Mouse (Mus musculus) midbrain, embryonic 11.5 days (tissue): ENCODE measurements around the gene Zfp426. TPM values are rescaled to one million over a fixed set of nuclear protein-coding genes. Genes with fewer than 3 reads are reported as not detected.

Experiments used
- ATAC-seq: fragments of 200-750 bp; cut with Nextera tagmentation; 2 replicates; pipeline ENCODE4 v1.8.0; 2017; ENCODE audit warnings: moderate TSS enrichment, moderate library complexity; ENCODE audit not compliant: low FRiP score
- DNase-seq: peaks from one replicate; pipeline ENCODE4 v3.0.0; 2015; ENCODE audit warnings: low spot score; ENCODE audit errors: missing footprints
- H3K27ac ChIP-seq: fragments of 300-500 bp; sonication (generic); 2 replicates; pipeline ENCODE4 v1.5.1; 2014; ENCODE audit warnings: low read depth, low read length
- H3K27me3 ChIP-seq: fragments of 300-500 bp; sonication (generic); 2 replicates; pipeline ENCODE4 v1.6.1; 2014; ENCODE audit warnings: mild to moderate bottlenecking, low read length, moderate library complexity, mixed read lengths; ENCODE audit not compliant: control insufficient read depth, insufficient read depth
- H3K36me3 ChIP-seq: fragments of 300-500 bp; sonication (generic); 2 replicates; pipeline ENCODE4 v1.6.1; 2014; ENCODE audit warnings: mild to moderate bottlenecking, low read length, moderate library complexity, mixed read lengths; ENCODE audit not compliant: control insufficient read depth, insufficient read depth
- H3K4me1 ChIP-seq: fragments of 300-500 bp; sonication (generic); 2 replicates; pipeline ENCODE4 v1.6.1; 2014; ENCODE audit warnings: low read length; ENCODE audit not compliant: control insufficient read depth, insufficient read depth
- H3K4me2 ChIP-seq: fragments of 300-500 bp; sonication (generic); 2 replicates; pipeline ENCODE4 v1.6.1; 2014; ENCODE audit warnings: mild to moderate bottlenecking, moderate library complexity
- H3K4me3 ChIP-seq: fragments of 300-500 bp; sonication (generic); 2 replicates; pipeline ENCODE4 v1.5.1; 2014; ENCODE audit warnings: low read depth, low read length
- H3K9ac ChIP-seq: fragments of 300-500 bp; sonication (generic); 2 replicates; pipeline ENCODE4 v1.6.1; 2014; ENCODE audit warnings: low read length
- H3K9me3 ChIP-seq: fragments of 300-500 bp; sonication (generic); 2 replicates; pipeline ENCODE4 v1.6.1; 2016; ENCODE audit warnings: low read length; ENCODE audit not compliant: control insufficient read depth
- WGBS: fragments of 180-500 bp; shearing (Covaris S2); extraction: QIAGEN DNeasy Blood & Tissue Kit; methylation state at CpG from one replicate; pipeline ENCODE4 v1.1.7; 2014; 5-methylcytosine and 5-hydroxymethylcytosine counted together
- polyA plus RNA-seq: library from polyadenylated mRNA; unstranded; fragments of >200 nt; fragmentation: Nextera tagmentation; extraction: Ambion mirVana; gene quantifications from 2 replicates; pipeline ENCODE4 v1.2.1, GENCODE M21; 2014

The Zfp426 gene
- polyA plus RNA-seq, 1 experiment from 2014 or later, result 37.3 TPM

DNA sequence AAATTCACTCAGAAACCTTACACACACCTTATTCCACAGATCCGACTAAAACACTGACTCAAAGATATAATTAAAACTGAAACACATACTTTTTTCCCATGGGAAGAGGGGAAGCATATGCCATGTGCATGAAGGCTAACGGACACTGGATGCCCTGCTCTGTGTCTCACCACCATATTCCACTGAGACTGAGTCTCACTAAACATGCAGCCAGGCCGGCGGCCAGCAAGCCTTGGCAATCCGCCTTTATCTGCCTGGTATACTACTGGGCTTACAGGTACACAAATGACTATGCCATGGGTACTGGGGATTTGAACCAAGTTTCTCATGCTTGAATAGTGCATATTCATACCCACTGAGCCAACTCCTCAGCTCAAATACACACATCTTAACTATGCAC lies 13.2 kb downstream of the Zfp426 start:
- H3K4me2 ChIP-seq, result no peak overlapping the region
- H3K36me3 ChIP-seq, result peaks cover 13% of the 10 kb centered on the region; the same call in 1 of the 2 replicates
- no peak overlapping the region for H3K27ac ChIP-seq
- no peak overlapping the region for H3K9ac ChIP-seq
- no peaks in the 10 kb centered on the region for H3K4me1 ChIP-seq
- H3K27me3 ChIP-seq, result no peaks in the 10 kb centered on the region
- no peak overlapping the region for H3K4me3 ChIP-seq
- DNase-seq (peak; percentile 69), ATAC-seq (no peak)
- WGBS, result 94% methylated on average over 5 of the region's 5 CpGs
- H3K9me3 ChIP-seq, result no peaks in the 10 kb centered on the region

DNA sequence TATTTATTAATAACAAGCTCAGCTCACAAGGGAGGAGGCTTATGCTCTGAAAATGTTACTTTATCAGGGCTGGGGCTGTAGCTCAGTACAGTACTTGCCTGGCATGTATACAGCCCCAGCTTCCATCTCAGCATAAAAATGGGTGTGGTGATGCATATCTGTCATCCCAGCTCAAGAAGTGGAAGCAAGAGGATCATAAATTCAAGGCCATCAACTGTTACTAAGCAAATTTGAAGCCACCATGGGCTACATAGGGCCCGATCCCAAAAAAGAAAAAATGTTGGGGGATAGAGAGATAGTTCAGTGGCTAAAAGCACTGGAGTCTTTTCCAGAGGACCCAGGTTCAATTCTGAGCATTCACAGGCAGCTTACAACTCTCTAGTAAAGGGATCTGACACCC lies 15.9 kb downstream of the Zfp426 start:
- DNase-seq (no peak), ATAC-seq (no peak)
- no peak overlapping the region for H3K9ac ChIP-seq
- H3K27ac ChIP-seq, result no peak overlapping the region
- no peak overlapping the region for H3K4me2 ChIP-seq
- no peaks in the 10 kb centered on the region for H3K4me1 ChIP-seq
- H3K4me3 ChIP-seq, result no peak overlapping the region
- WGBS, result 96% methylated on average over 1 of the region's 1 CpGs
- peaks cover 29% of the 10 kb centered on the region for H3K36me3 ChIP-seq
- no peaks in the 10 kb centered on the region for H3K27me3 ChIP-seq
- no peaks in the 10 kb centered on the region for H3K9me3 ChIP-seq

DNA sequence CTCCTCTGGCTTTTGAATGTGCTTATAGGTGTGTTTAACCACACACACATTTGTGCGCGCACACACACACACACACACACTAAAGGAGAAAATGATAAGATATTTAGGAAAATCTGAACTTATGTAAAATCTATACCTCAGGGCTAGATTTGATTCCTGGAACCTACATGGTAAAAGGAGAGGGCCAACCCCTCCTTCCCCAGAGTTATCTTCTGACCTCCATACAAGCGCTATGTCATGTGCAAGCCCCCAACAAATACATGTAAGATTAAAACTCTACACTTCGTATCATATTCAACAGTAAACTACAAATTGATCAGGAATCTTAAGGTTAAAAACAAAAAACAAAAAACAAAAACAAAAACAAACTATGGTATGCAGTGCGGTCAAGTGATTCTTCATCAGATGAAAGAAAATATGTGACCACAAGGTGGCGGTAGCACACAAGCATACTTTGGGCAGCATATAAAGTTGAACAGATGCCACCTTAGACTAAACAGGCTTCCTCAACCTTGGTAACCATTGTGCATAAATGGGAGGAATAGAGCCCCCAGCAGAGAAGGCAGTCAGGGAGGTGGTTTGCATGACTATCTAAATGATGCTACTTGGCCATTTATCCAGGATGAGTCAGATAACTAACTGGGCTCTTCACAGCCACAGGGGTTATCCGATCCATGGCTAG lies 25.6 kb downstream of the Zfp426 start:
- Histone ChIP-seq H3K4me1 (no peaks in the 10 kb centered on the region), H3K9me3 (peaks cover 11% of the 10 kb centered on the region), H3K4me2 (no peak overlapping the region), H3K4me3 (no peak overlapping the region), H3K27ac (no peak overlapping the region), H3K36me3 (peaks cover 26% of the 10 kb centered on the region), H3K27me3 (no peaks in the 10 kb centered on the region), H3K9ac (no peak overlapping the region)
- 56% methylated on average over 7 of the region's 7 CpGs for WGBS
- ATAC-seq (peak; percentile 75), DNase-seq (peak; percentile 96)

DNA sequence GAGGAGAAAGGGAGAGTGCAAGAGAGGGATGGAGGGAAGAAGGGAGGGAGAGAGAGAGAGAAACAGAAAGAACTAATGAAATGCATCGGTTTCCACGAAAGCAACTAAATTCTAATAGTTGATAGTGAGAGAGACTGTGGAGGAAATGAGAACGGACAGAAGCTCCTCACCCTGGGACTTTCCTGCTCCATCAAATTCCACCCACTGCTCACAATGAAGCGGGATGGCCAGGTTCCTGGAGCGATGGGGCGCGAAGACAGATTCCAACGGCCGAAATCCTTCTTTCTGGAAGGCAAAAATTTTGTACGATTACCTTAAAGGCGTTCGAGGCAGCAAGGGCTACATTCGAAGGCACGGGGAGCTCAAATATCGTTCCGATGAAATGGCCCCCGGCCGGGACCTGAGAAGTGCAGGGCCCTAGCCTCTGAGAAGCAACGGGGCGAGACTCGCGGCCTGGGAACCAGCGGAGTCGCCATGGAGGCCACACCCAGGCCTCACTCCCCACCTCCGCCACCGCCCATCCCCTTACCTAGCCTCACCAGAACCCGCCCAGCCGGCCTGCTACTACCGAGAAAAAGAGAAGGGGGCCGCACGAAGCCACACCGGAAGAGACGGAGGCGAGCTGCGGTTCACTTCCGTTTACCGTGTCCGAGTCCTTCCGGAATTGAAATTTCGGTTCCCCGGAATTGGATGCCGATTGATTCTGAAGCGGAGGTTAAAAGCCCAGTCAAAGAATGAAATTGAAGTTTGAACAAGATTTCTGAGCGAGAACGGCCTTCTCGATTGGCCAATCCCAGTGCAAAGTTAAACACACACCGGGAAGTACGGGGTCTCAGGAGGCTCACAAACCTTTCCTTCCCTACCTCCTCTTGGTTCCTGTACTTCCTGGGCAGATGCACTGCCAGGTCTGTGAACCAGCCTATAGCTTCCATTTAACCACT lies 32.9 kb downstream of the Zfp426 start, which contains the start of gene Zfp26:
Zfp26 (minus strand) TSS at position 786 of the 941 bp plus-strand sequence.
- under 1% methylated on average over 44 of the region's 48 CpGs for WGBS
- H3K36me3 ChIP-seq, result peaks cover 9% of the 10 kb centered on the region
- no peaks in the 10 kb centered on the region for H3K9me3 ChIP-seq
- peak within 1 kb of the TSS; percentile 89 for H3K4me2 ChIP-seq
- peak within 1 kb of the TSS; percentile 81 for H3K27ac ChIP-seq
- ATAC-seq (peak; percentile 93), DNase-seq (peak; percentile 98)
- peaks cover 6% of the 10 kb centered on the region for H3K4me1 ChIP-seq
- H3K4me3 ChIP-seq, result peak within 1 kb of the TSS; percentile 90
- H3K27me3 ChIP-seq, result no peaks in the 10 kb centered on the region
- H3K9ac ChIP-seq, result peak within 1 kb of the TSS; percentile 96

DNA sequence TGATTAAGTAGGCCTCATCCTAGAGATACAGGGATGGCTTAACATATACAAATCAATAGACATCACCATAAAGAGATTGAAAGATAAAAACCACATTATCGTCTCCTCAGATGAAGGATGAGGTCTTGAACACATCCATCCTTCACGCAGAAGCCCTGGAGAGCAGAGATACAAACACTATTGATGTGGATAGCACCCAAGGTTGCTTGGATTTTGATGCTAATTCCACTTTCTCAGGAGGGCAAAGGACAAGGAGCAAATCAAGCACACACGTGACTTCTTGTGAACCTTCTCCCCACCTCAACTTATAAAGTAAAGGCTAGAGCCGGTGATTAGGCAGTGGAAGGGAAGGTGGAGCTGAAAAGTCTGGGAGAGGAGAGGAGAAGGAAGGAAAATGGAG lies 38.9 kb downstream of the Zfp426 start:
- H3K27ac ChIP-seq, result no peak overlapping the region
- no peak overlapping the region for H3K4me3 ChIP-seq
- H3K9me3 ChIP-seq, result no peaks in the 10 kb centered on the region
- DNase-seq (peak; percentile 66), ATAC-seq (no peak)
- WGBS, result 90% methylated on average over 4 of the region's 4 CpGs
- no peaks in the 10 kb centered on the region for H3K27me3 ChIP-seq
- peaks cover 3% of the 10 kb centered on the region; the same call in 1 of the 2 replicates for H3K4me1 ChIP-seq
- H3K36me3 ChIP-seq, result peaks cover 17% of the 10 kb centered on the region
- H3K4me2 ChIP-seq, result no peak overlapping the region
- no peak overlapping the region for H3K9ac ChIP-seq

DNA sequence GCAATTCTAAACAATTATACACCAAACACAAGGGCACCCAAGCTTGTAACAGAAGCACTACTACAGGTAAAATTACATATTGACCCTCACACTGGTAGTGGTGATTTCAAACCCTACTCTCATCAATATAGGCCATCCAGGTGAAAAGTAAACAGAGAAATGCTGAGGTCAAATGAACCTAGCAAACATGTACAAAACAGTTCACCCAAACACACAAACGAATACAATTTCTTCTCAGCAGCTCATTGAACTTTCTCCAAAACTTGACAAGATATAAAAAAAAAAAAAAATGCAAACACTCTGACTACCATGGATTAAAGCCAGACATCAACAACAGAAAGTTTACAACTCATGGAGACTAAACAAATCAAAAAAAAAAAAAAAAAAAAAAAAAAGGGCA lies 41.1 kb downstream of the Zfp426 start:
- no peak overlapping the region for H3K4me2 ChIP-seq
- 97% methylated on average over 1 of the region's 1 CpGs for WGBS
- H3K4me3 ChIP-seq, result no peak overlapping the region
- H3K27me3 ChIP-seq, result no peaks in the 10 kb centered on the region
- ATAC-seq, result no peak
- DNase-seq, result peak; percentile 54
- H3K9ac ChIP-seq, result no peak overlapping the region
- no peaks in the 10 kb centered on the region for H3K9me3 ChIP-seq
- H3K27ac ChIP-seq, result no peak overlapping the region
- peaks cover 14% of the 10 kb centered on the region for H3K36me3 ChIP-seq
- H3K4me1 ChIP-seq, result no peaks in the 10 kb centered on the region

DNA sequence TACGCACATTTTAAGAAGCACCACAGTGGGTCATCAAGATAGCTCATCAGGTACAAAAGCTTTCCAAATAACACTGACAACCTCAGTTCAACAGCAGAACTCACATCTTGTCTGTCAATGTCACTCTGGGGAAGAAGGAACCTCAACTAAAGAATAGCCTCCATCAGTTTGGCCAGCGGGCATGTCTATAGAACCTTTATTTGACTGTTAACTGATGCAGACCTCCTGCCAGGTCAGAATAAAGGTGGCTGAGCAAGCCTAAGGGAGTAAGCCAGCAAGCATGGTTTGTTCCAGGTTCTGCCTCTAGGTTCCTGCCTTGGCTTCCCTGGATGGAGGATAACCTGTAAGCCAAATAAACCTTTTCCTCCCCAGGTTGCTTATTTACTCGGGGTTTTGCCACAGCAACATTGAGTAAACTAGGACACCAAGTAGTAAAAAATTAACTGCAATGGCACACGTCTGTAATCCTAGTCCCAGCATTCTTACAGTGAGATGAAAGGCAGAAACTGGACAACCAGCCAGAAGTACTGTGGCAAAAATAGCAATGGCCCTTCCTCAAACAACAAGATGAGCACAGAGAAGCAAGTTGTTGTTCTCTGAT lies 49.3 kb downstream of the Zfp426 start:
- no peak overlapping the region for H3K27ac ChIP-seq
- H3K9me3 ChIP-seq, result no peaks in the 10 kb centered on the region; the same call in 1 of the 2 replicates
- no peaks in the 10 kb centered on the region for H3K27me3 ChIP-seq
- H3K4me2 ChIP-seq, result no peak overlapping the region
- DNase-seq (peak; percentile 60), ATAC-seq (no peak)
- no peaks in the 10 kb centered on the region for H3K4me1 ChIP-seq
- H3K9ac ChIP-seq, result no peak overlapping the region
- H3K4me3 ChIP-seq, result no peak overlapping the region
- H3K36me3 ChIP-seq, result peaks cover 34% of the 10 kb centered on the region
- WGBS, result 96% methylated on average over 4 of the region's 4 CpGs

DNA sequence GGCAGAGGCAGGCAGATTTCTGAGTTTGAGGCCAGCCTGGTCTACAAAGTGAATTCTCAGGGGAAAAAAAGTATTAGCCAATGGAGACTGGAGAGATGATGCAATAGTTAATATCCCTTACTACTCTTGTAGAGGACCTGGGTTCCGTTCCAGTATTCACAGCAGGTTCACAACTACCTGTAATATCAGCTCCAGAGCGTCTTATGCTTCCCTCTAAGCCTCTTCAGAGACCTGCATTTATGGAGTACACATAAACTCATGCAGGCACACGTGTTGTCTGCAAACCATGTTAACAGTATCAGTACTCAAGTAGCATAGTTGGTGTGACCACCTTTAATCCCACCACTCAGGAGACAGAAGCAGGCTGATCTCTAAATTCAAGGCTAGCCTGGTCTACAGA lies 62.5 kb downstream of the Zfp426 start:
- ATAC-seq (no peak), DNase-seq (peak; percentile 81)
- 85% methylated on average over 3 of the region's 3 CpGs for WGBS
- no peak overlapping the region for H3K27ac ChIP-seq
- no peaks in the 10 kb centered on the region for H3K9me3 ChIP-seq
- no peak overlapping the region for H3K4me2 ChIP-seq
- H3K4me1 ChIP-seq, result no peaks in the 10 kb centered on the region
- no peak overlapping the region for H3K9ac ChIP-seq
- no peak overlapping the region for H3K4me3 ChIP-seq
- no peaks in the 10 kb centered on the region for H3K36me3 ChIP-seq
- no peaks in the 10 kb centered on the region for H3K27me3 ChIP-seq
